In the genomic region with DNA sequence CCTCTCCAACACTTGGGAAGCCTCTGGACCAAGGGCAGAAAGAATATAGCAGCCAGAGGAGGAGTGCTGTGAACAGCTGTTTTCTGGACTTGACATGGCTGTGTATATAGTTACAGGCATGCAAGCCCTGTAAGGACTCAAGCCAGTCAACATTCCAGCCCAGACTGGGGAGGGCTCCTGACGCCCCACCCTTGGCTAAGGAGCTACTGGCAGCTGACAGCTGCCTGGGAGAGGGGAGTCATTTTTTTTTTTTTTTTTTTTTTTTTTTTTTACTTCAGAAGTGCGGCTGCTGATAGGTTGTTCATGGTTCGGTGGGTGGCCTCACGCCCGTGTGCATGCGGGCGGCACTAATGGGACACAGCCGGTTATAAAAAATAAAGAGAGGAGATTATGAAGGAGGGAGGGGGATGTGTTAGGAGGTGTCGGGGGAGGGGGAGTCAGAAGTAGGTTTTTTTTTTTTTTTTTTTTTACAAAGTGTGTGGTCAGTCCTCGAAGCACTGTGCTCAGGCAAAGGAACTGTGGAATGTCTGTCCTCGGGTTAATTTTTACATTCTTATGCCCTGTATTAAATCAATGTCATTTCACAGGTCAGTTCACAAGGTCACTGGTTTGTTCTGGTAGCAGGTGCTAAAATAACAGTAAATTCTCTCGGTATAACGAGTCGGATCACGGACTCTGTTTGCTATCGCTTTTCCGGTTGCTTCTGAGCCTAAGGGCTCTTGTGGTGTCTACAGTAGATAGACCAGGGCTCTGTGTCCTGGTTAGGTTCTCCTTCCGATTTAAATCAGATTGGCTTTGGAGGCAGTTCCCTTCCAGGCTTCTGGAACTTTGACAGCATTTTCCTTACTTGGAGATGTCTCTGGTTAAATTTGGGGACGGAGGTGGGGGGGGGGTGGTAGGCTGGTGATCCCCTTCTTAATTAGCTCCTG, we compare ENCODE assay signal across 8 mouse cellular contexts.
DNase-seq lines count a peak whose midpoint lies in the region; ATAC-seq and TF ChIP-seq lines count a peak whose summit lies in the region.

No protein-coding gene starts in this region.

- H3K27me3 ChIP-seq in MEL (ENCODE audit: control insufficient read depth in 1 of 2, insufficient read depth in 2 of 2, low read length in 2 of 2), result peaks cover 1 to 6% of the 10 kb centered on the region in 2 experiments; a peak in 3 of 4 replicates
- peaks cover 43% of the 10 kb centered on the region for H3K27me3 ChIP-seq in forebrain, embryonic 10.5 days (ENCODE audit: poor library complexity, severe bottlenecking)
- no peaks in the 10 kb centered on the region for H3K27me3 ChIP-seq in heart, postnatal 0 days (ENCODE audit: control insufficient read depth, insufficient read depth, low read length)

- WGBS in forebrain, embryonic 10.5 days, result 22% methylated on average over 19 of the region's 19 CpGs
- WGBS in heart, postnatal 0 days, result 22% methylated on average over 19 of the region's 19 CpGs

- no peak for TF ChIP-seq EP300 in MEL (IDR thresholded peaks at IDR 0.05; ENCODE audit: low read depth in 1 of 2, low read length in 2 of 2)
- no peak for TF ChIP-seq EP300 in heart, postnatal 0 days (IDR thresholded peaks at IDR 0.05; ENCODE audit: low read depth)

- no peak overlapping the region for H3K27ac ChIP-seq in MEL (ENCODE audit: control insufficient read depth, low read depth, low read length)
- H3K27ac ChIP-seq in forebrain, embryonic 10.5 days, result peak overlapping the region; percentile 40; the same call in 1 of the 2 replicates
- peak overlapping the region; percentile 49 for H3K27ac ChIP-seq in heart, postnatal 0 days (ENCODE audit: low read depth)

- no peaks in the 10 kb centered on the region for H3K9me3 ChIP-seq in MEL (replicated peaks; ENCODE audit: insufficient read depth, low read length)
- H3K9me3 ChIP-seq in forebrain, embryonic 10.5 days, result peaks cover 6% of the 10 kb centered on the region; the same call in 1 of the 2 replicates
- no peaks in the 10 kb centered on the region for H3K9me3 ChIP-seq in heart, postnatal 0 days (replicated peaks; ENCODE audit: control insufficient read depth, low read length)

- no peak overlapping the region for H3K9ac ChIP-seq in MEL (ENCODE audit: control insufficient read depth, low read depth, low read length, poor library complexity, severe bottlenecking)
- no peak overlapping the region for H3K9ac ChIP-seq in heart, postnatal 0 days (replicated peaks; ENCODE audit: low read depth, low read length)

- peak; percentile 86 for ATAC-seq in heart, postnatal 0 days (ENCODE audit: insufficient read depth, low read depth)
- ATAC-seq in inflammation-experienced regulatory T-cells, adult 6 months, result no peak

- no peak for TF ChIP-seq RAD21 in MEL (IDR thresholded peaks at IDR 0.05; ENCODE audit: low read depth, low read length)

- no peak for TF ChIP-seq POLR2A in MEL (IDR thresholded peaks at IDR 0.05; ENCODE audit: control insufficient read depth in 1 of 2, insufficient read depth in 1 of 2, low read depth in 1 of 2, low read length in 2 of 2, poor library complexity in 1 of 2)

- TF ChIP-seq CTCF in MEL (IDR thresholded peaks at IDR 0.05 in 2 of 3, conservative IDR thresholded peaks at IDR 0.05 in 1 of 3; ENCODE audit: control insufficient read depth in 1 of 3, insufficient read depth in 1 of 3, low read depth in 2 of 3, low read length in 3 of 3, poor library complexity in 1 of 3, severe bottlenecking in 1 of 3), result no peak
- no peak for TF ChIP-seq CTCF in heart, postnatal 0 days (IDR thresholded peaks at IDR 0.05; ENCODE audit: low read depth)

- H3K4me1 ChIP-seq in MEL (ENCODE audit: control insufficient read depth in 1 of 2, insufficient read depth in 2 of 2, low read length in 2 of 2), result no peaks in the 10 kb centered on the region
- H3K4me1 ChIP-seq in forebrain, embryonic 10.5 days, result peaks cover 21% of the 10 kb centered on the region
- peaks cover 6% of the 10 kb centered on the region; the same call in 1 of the 2 replicates for H3K4me1 ChIP-seq in heart, postnatal 0 days (ENCODE audit: control insufficient read depth, insufficient read depth)

- no peak for DNase-seq in MEL (ENCODE audit: low read depth, low spot score)
- peak; percentile 41 for DNase-seq in forebrain, embryonic 10.5 days (ENCODE audit: extremely low spot score, low spot score)
- DNase-seq in heart, postnatal 0 days (ENCODE audit: low spot score), result peak; percentile 61
- DNase-seq in kidney, postnatal 25 days, result peak; percentile 40 to 73
- peak; percentile 74 for DNase-seq in mesoderm, embryonic 11.5 days (ENCODE audit: low read depth, low spot score)
- DNase-seq in layer of hippocampus, postnatal 36 days, result no peak
- no peak for DNase-seq in adrenal gland, postnatal 25 days

- no peaks in the 10 kb centered on the region for H3K36me3 ChIP-seq in MEL (ENCODE audit: control insufficient read depth in 1 of 2, insufficient read depth in 2 of 2, low read length in 2 of 2)
- H3K36me3 ChIP-seq in forebrain, embryonic 10.5 days (replicated peaks), result no peaks in the 10 kb centered on the region
- H3K36me3 ChIP-seq in heart, postnatal 0 days (replicated peaks; ENCODE audit: control insufficient read depth, insufficient read depth, low read length), result no peaks in the 10 kb centered on the region

- H3K4me3 ChIP-seq in MEL (ENCODE audit: control insufficient read depth in 1 of 2, insufficient read depth in 1 of 2, low read depth in 2 of 2, low read length in 2 of 2), result no peak overlapping the region
- H3K4me3 ChIP-seq in forebrain, embryonic 10.5 days, result peak overlapping the region; percentile 37
- peak overlapping the region; percentile 13 for H3K4me3 ChIP-seq in heart, postnatal 0 days (ENCODE audit: low read depth, low read length)

- no peaks in the 10 kb centered on the region for H3K79me2 ChIP-seq in MEL (ENCODE audit: control insufficient read depth, insufficient read depth, low read length, poor library complexity)

- H3K4me2 ChIP-seq in heart, postnatal 0 days (ENCODE audit: low read depth, low read length), result peak overlapping the region; percentile 50

TF ChIP-seq in MEL, 35 proteins besides CTCF, POLR2A, EP300 and RAD21:
- TF ChIP-seq ZNF384 (IDR thresholded peaks at IDR 0.05; ENCODE audit: low read depth, low read length) (peak; percentile 70), BHLHE40 (IDR thresholded peaks at IDR 0.05; ENCODE audit: borderline replicate concordance, low read depth, low read length) (no peak)
TF ChIP-seq in MEL: peak in this region for 1.

Comparison
In these comparisons a context has a peak if more than half of its experiments do, and no peak if none do; other contexts are left out.
1. DNase-seq: peak in forebrain, embryonic 10.5 days (single experiment), heart, postnatal 0 days (single experiment), kidney, postnatal 25 days (2 of 2) and mesoderm, embryonic 11.5 days (single experiment); none in MEL (single experiment), layer of hippocampus, postnatal 36 days (0 of 2) and adrenal gland, postnatal 25 days (single experiment).
2. H3K4me3 ChIP-seq: peak in forebrain, embryonic 10.5 days (single experiment) and heart, postnatal 0 days (single experiment); none in MEL (0 of 2).